Mouse (Mus musculus) spleen, adult 2 months (tissue): ENCODE measurements around the gene Slc6a5.

Experiments
- CTCF ChIP-seq: fragments of 200-500 bp; IDR thresholded peaks from 2 replicates; pipeline ENCODE4 v1.5.1; 2011; ENCODE audit warnings: mild to moderate bottlenecking, inconsistent platforms; ENCODE audit not compliant: insufficient read depth, insufficient read length, insufficient replicate concordance; ENCODE audit errors: extremely low read depth
- POLR2A ChIP-seq: fragments of 200-500 bp; IDR thresholded peaks from 2 replicates; pipeline ENCODE4 v1.6.1; 2011; ENCODE audit warnings: low read depth, low read length, inconsistent platforms

GRCm38 (mm10) chr7:49975441-49976121 lies 65.6 kb downstream of the Slc6a5 start:
- TF ChIP-seq POLR2A (no peak), CTCF (no peak)
